Mouse (Mus musculus) limb, embryonic 14.5 days (tissue): Measurements from ENCODE around the gene CK137956. TPM values are rescaled to one million over a fixed set of nuclear protein-coding genes. Genes with fewer than 3 reads are reported as not detected.

Experiments
- ATAC-seq: fragments of 200-750 bp; cut with Nextera tagmentation; 2 replicates; pipeline ENCODE4 v1.8.0; 2017; ENCODE audit warnings: low read depth, moderate number of reproducible peaks, moderate TSS enrichment; ENCODE audit not compliant: low FRiP score
- DNase-seq: peaks from one replicate; pipeline ENCODE4 v3.0.0-alpha.2; 2015; ENCODE audit warnings: low spot score
- H3K27ac ChIP-seq: fragments of 300-500 bp; sonication (generic); replicated peaks from 2 replicates; pipeline ENCODE4 v1.5.1; 2014; ENCODE audit warnings: low read depth, mild to moderate bottlenecking, low read length, moderate library complexity, mixed read lengths
- H3K27me3 ChIP-seq: fragments of 300-500 bp; sonication (generic); 2 replicates; pipeline ENCODE4 v1.6.1; 2014; ENCODE audit warnings: low read length, mixed read lengths; ENCODE audit not compliant: control insufficient read depth, insufficient read depth
- H3K36me3 ChIP-seq: fragments of 300-500 bp; sonication (generic); 2 replicates; pipeline ENCODE4 v1.6.1; 2014; ENCODE audit warnings: mild to moderate bottlenecking, low read length, moderate library complexity, mixed read lengths; ENCODE audit not compliant: control insufficient read depth, insufficient read depth
- H3K4me1 ChIP-seq: fragments of 300-500 bp; sonication (generic); 2 replicates; pipeline ENCODE4 v1.6.1; 2014; ENCODE audit warnings: antibody characterized with exemption, low read length, mixed read lengths; ENCODE audit not compliant: control insufficient read depth, insufficient read depth
- H3K4me2 ChIP-seq: fragments of 300-500 bp; sonication (generic); replicated peaks from 2 replicates; pipeline ENCODE4 v1.6.1; 2014; ENCODE audit warnings: low read depth, mild to moderate bottlenecking, low read length, moderate library complexity; ENCODE audit not compliant: severe bottlenecking
- H3K4me3 ChIP-seq: fragments of 300-500 bp; sonication (generic); replicated peaks from 2 replicates; pipeline ENCODE4 v1.5.1; 2014; ENCODE audit warnings: low read length
- H3K9ac ChIP-seq: fragments of 300-500 bp; sonication (generic); 2 replicates; pipeline ENCODE4 v1.6.1; 2014; ENCODE audit warnings: mild to moderate bottlenecking, low read depth, low read length, moderate library complexity; ENCODE audit not compliant: severe bottlenecking
- H3K9me3 ChIP-seq: fragments of 300-500 bp; sonication (generic); 2 replicates; pipeline ENCODE4 v1.6.1; 2016; ENCODE audit warnings: low read length; ENCODE audit not compliant: control insufficient read depth
- POLR2A ChIP-seq: fragments of 200-500 bp; IDR thresholded peaks from 2 replicates; pipeline ENCODE4 v1.8.0; 2012; ENCODE audit warnings: inconsistent platforms, mild to moderate bottlenecking, moderate library complexity, borderline replicate concordance; ENCODE audit not compliant: insufficient read depth, insufficient read length; ENCODE audit errors: extremely low read depth
- WGBS: fragments of 180-500 bp; shearing (Covaris S2); extraction: QIAGEN DNeasy Blood & Tissue Kit; methylation state at CpG from one replicate; pipeline ENCODE4 v1.1.7; 2014; 5-methylcytosine and 5-hydroxymethylcytosine counted together
- polyA plus RNA-seq, 2 experiments: library from polyadenylated mRNA; depleted of rRNA in 1 of 2; stranded (reverse) in 1 of 2; unstranded in 1 of 2; fragments of >200 nt; fragmentation: Nextera tagmentation in 1 of 2; extraction: Ambion mirVana in 1 of 2; gene quantifications; 2 replicates each; pipeline versions ENCODE4 v1.2.1 to v1.2.3; 2012 to 2014

CK137956 gene
- polyA plus RNA-seq, 2 experiments, result not detected

GRCm38 (mm10) chr4:127953006-127953710, 17.6 kb downstream of the CK137956 start:
- Histone ChIP-seq H3K4me3 (no peak overlapping the region), H3K27me3 (no peaks in the 10 kb centered on the region), H3K27ac (no peak overlapping the region), H3K4me1 (no peaks in the 10 kb centered on the region; the same call in 1 of the 2 replicates), H3K9me3 (no peaks in the 10 kb centered on the region), H3K36me3 (no peaks in the 10 kb centered on the region), H3K4me2 (no peak overlapping the region), H3K9ac (no peak overlapping the region)
- DNase-seq (peak; percentile 6), ATAC-seq (no peak)
- 48% methylated on average over 10 of the region's 10 CpGs for WGBS
- TF ChIP-seq POLR2A, result no peak

- Histone ChIP-seq H3K27me3 (no peaks in the 10 kb centered on the region), H3K4me1 (no peaks in the 10 kb centered on the region; the same call in 1 of the 2 replicates), H3K4me2 (no peak overlapping the region), H3K27ac (no peak overlapping the region), H3K9me3 (no peaks in the 10 kb centered on the region), H3K9ac (no peak overlapping the region), H3K36me3 (no peaks in the 10 kb centered on the region), H3K4me3 (no peak overlapping the region)
- TF ChIP-seq POLR2A, result no peak
- ATAC-seq (no peak), DNase-seq (no peak)
- 74% methylated on average over 2 of the region's 2 CpGs for WGBS
Measured at GRCm38 (mm10) chr4:127947696-127948095, 23.1 kb downstream of the CK137956 start.

GRCm38 (mm10) chr4:127937474-127937873, 33.3 kb downstream of the CK137956 start:
- DNase-seq (no peak), ATAC-seq (no peak)
- no peaks in the 10 kb centered on the region for H3K9me3 ChIP-seq
- H3K27ac ChIP-seq, result no peak overlapping the region
- no peaks in the 10 kb centered on the region for H3K36me3 ChIP-seq
- TF ChIP-seq POLR2A, result no peak
- no peaks in the 10 kb centered on the region for H3K27me3 ChIP-seq
- H3K9ac ChIP-seq, result no peak overlapping the region
- no peak overlapping the region for H3K4me2 ChIP-seq
- WGBS, result 79% methylated on average over 7 of the region's 7 CpGs
- H3K4me3 ChIP-seq, result no peak overlapping the region
- no peaks in the 10 kb centered on the region for H3K4me1 ChIP-seq

- Histone ChIP-seq H3K4me2 (no peak overlapping the region), H3K4me1 (no peaks in the 10 kb centered on the region), H3K4me3 (no peak overlapping the region), H3K9me3 (no peaks in the 10 kb centered on the region), H3K27ac (no peak overlapping the region), H3K27me3 (no peaks in the 10 kb centered on the region), H3K36me3 (no peaks in the 10 kb centered on the region), H3K9ac (no peak overlapping the region)
- DNase-seq, result no peak
- no peak for TF ChIP-seq POLR2A
- no peak for ATAC-seq
- WGBS, result 54% methylated on average over 3 of the region's 3 CpGs
Measured at GRCm38 (mm10) chr4:127935369-127935768, 35.4 kb downstream of the CK137956 start.

- Histone ChIP-seq H3K27ac (no peak overlapping the region), H3K9ac (no peak overlapping the region), H3K9me3 (no peaks in the 10 kb centered on the region), H3K4me1 (no peaks in the 10 kb centered on the region), H3K36me3 (no peaks in the 10 kb centered on the region), H3K4me2 (no peak overlapping the region), H3K27me3 (no peaks in the 10 kb centered on the region), H3K4me3 (no peak overlapping the region)
- 82% methylated on average over 7 of the region's 7 CpGs for WGBS
- DNase-seq, result no peak
- TF ChIP-seq POLR2A, result no peak
- ATAC-seq, result no peak
Measured at GRCm38 (mm10) chr4:127913551-127913950, 57.2 kb downstream of the CK137956 start.
